Mouse (Mus musculus): ENCODE data around the gene Nelfe.

Gene Nelfe

DNA sequence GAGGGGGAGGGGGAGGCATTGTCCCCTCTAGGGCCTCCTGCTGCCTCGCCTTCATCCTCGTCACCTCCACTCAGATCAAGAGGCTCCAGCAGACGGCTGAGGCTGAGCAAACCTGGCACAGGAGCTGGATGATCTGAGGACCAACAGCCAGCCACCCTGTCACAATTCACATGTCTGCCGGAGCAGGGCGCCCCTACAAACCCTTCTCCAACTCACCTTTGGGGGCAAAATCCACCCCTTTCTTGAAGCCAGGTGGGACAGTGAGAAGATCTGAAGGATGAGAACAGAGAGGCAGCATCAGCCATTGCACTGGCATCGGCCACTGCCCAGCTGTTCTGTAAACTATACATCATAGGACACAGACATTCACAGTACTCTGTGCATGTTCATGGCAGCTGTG lies 3.0 kb upstream of the Nelfe start:
- DNase-seq (ENCODE audit: low spot score in 2 of 2): no peak

DNA sequence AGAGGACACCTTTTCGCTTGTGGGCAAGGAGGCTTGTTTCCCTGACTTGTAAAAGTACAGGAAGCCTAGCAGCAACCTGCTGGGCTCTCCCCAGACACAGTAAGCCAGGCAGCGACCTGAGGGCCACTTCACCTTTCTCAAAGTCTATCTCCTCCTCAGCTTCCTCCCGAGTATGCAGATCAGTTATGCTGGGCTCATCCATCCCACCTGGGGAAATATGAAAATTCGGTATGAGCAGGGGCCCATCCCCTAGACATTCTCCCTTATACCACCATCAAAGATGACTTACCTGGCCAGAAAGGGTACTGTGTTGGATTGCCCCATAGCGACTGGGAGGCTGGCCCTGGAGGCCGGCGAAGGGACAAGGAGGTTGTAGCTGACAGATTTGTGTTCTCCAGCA lies 2.6 kb upstream of the Nelfe start:
- DNase-seq (ENCODE audit: low spot score in 2 of 2): no peak

DNA sequence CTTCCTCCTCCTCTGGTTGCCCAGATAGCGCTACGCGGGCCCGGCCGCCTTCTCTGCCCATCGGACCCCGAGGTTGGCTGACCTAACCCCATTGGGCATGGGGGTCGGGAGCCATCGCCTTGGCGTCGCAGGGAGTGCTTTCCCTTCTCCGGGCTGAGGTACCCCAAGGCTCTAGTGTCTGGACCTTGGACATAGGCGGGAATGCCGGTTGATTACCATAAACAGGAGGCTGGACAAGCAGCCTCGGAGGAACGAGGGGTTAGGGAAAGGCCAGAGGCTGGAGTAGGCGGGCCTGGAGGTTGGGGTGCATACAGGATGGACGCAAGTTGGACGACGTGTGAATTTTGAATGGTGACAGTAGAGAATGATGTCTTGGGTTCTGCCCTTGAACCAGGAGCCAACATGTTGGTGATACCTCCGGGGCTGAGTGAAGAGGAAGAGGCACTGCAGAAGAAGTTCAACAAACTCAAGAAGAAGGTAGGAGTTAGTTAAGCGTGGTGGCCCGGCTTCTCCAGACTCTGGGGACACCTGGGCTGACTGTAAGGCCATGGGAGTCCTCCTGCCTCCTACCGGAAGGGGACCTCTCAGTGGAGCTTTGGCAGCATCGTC lies 430 bp downstream of the Nelfe start:
- DNase-seq (ENCODE audit: low spot score in 2 of 2): no peak

DNA sequence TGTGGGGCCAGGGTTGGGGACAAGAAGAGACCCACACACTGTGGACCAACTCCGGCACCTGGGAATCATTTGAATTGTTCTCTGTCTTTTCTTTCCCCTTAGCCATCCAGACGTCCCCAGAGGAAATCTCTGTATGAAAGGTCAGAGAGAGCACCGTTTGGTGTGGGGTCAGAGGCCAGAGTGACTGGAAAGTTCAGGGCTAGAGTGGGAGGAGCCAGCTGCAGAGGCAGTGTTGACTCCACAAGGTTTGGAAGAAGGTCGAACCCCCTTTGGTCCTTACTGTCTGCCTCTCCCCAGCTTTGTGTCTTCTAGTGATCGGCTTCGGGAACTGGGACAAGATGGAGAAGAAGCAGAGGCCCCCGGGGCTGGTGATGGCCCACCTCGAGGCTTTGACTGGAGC lies 3.3 kb downstream of the Nelfe start:
- DNase-seq (ENCODE audit: low spot score in 2 of 2): no peak

DNA sequence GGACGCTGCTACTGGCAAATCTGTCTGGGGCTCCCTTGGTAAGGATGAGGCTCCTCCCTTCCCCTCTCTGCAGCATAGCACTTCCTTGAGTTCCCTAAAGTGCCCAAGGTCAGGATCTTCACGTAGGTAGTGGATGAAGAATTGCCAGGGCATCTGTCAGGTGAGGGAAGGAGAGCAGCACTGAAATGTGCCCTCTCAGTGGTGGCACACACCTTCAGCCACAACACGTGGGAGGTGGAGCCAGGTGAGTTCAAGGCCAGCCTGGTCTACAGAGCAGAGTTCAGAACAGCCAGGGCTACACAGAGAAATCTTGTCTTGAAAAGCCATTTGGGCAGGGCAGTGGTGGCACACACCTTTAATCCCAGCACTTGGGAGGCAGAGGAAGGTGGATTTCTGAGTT lies 4.6 kb downstream of the Nelfe start:
- DNase-seq (ENCODE audit: low spot score in 2 of 2): no peak

DNA sequence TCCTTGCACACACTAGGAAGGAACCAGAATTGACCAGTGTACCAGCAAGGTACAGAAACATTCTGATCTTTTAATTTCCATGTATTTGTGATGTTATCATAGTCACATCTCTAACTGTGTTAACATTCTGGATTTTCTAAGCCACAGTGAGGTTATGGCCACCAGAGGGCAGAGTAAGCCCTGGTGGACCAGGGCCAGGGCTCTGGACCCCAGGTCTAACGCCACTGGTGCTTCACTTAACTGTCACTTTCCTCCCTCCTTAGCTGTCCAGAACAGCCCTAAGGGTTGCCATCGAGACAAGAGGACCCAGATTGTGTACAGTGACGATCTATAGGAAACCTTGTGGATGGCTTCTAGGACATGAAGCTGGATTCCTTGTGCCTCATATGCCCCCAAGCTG lies 5.6 kb downstream of the Nelfe start:
- no peak for DNase-seq (ENCODE audit: low spot score in 2 of 2)

DNA sequence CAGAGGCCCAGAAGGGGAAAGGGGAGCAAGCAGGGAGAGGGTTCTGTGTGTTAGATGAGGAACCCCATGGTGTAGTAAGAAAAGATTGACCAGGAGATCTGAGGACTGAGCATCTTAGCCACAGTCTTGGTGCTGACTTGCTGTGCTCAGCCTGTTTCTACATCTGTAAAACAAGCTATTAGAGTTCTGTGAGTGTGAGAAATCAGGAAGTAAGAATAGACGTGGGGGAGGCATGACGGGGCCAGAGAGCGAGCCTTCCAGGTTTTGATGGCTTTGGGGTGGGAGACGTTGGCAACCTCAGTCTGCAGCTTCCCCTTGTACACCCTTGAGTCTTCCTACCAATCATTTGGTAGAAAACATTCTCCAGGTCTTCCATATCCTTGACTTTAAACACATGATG lies 8.5 kb downstream of the Nelfe start:
- no peak for DNase-seq (ENCODE audit: low spot score in 2 of 2)

DNA sequence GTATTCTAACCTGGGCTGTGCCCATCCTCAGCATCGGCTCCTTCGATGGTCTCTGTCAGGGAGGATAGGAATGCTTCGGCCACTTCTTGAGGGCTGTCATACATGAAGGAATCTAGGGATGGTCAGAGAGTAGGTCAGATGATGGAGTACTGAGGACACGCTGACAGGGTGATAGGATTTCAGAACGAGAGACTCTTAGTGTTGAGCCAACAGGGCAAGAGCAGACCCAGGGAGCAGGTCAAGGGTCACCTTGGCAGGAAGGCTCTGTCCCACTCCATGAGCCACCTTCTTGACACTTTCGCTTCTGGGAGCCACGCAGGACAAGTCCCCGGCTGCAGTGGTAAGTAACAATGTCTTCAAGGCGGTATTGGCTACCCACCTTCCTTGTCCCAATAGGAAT lies 10.3 kb downstream of the Nelfe start:
- no peak for DNase-seq (ENCODE audit: low spot score in 2 of 2)

DNA sequence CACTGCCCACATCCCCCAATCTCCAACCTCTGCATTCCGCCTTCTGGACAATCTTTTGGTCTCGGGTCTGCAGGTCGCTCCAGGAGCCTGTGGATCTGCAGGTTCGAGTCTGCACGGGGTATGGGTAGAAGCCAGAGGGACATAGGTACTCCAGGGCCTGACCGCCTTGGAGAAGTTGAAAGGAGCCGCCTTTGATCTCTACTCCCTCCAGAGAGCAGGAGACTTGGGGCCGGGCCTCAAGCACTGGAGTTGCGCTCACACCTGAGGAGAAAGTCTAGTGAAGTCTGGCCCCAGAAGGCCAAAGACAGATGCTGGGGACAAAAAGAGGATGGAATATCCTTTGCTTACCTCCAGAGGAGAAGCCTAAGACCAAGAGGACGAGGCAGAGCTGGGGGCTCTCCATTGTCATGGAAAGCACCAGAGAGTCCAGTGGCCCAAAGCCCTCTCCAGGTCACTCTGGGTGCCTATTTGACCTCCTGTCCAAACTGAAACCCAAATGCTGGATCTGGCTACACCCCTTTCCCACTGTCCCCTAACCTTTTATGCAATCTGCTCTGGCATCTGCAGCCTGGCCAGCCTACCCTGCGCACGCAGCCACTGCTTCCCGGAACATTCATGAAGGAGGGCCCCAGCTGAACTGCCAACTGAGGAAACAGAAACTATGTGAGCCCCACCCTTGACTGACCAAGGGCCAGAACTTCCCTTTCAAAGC lies 11.7 kb downstream of the Nelfe start:
- no peak for DNase-seq (ENCODE audit: low spot score in 2 of 2)

DNA sequence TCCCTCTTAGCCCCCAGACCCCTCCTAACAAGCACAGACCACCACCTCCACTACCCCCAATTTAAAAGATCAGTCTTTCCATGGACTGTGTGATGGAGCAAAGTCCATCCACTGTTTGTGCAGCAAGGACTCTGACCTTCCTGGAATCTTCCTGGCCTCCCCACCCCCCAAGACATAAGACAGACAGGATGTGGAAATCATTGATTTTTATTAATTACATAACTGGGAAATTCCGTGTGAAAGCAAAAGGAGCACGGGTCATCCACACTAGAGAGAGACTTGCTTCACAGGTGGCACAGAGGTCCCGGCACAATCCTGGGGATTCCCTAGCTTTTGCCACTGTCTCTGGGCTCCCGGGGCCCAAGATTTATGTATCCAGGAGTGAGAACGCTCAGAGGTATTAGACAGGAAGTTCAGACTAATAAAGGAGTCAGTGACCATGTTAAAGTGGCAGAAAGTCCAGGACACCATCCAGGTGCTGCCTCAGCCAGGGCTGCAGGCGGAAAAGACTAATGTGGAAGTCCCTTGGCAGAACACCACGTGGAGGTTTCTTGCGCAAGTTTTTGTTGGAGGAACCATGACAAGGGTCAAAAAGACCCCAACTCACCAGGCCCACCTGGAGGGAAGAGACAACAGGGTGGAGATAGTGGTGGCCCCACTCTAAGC lies 12.4 kb downstream of the Nelfe start, which contains the start of gene Cfb:
TSS of gene Cfb (minus strand) at position 103 of the 666 bp plus-strand sequence.
- no peak for DNase-seq (ENCODE audit: low spot score in 2 of 2)

DNA sequence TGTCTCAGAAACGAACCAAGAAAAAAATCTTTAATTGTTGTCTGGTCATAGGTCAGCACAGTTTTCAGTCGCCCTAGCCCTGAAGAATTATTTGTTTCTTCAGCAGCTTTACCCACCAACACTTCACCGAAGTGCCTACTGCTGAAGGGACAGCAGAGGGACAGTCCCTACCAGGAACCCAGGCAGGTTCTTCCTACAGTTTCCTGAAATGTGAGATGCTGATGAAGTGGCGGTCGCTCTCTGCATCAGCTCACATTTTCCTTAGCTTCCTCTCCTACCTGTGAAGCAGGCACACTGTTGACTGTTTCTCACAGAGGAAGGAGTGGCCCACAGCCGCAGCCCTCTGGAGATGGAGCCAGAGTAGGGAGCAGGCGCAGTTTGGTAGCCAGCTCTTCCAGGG lies 15.8 kb downstream of the Nelfe start:
- no peak for DNase-seq (ENCODE audit: low spot score in 2 of 2)

DNA sequence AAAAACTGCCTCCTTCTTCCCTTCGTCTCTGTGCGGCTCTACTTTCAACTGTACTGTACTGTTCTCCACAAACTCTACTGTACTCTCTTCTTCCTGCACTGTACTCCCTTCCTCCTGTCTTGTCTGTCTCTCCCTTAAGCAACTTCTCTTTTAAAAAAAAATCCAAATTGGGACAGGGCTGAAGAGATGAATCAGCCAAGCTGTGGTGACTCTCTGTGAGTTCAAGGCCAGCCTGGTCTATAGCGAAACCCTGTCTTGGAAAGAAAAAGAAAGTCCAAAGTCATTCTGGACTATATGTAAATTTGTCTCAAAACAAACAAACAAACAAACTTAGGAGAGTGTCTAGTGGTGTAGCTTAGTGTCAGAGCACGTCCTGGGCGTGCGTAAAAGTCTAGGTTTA lies 24.1 kb downstream of the Nelfe start:
- DNase-seq (ENCODE audit: low spot score in 2 of 2): no peak

DNA sequence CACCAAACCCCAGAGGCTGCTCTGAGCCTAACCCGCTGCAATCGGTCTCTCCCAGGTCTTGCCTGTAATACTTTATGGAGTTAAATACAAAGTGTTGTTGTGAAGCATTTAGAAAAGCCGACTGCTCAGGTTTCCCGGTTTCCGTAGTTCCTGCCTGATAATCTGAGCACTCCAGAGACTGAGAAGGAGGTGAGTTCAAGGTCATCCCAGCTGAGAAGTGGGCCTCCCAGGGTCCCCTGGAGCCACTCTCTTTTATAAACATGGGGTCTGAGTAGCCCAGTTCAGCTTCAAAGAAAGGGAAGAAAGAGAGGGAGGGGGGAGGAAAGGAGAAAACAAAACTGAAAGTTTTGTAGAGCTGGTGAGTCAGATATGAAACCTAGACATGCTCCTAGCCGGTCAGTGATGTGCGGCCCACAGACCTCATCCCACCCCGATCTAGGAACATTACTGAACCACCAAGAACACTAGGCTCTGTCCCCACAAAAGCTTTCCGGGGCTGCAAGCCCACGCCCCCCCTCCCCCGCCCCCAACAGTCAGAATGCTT lies 29.2 kb downstream of the Nelfe start, which contains the start of gene Zbtb12:
TSS of gene Zbtb12 (plus strand) at position 148 of the 544 bp plus-strand sequence.
- DNase-seq (ENCODE audit: low spot score in 2 of 2): no peak

DNA sequence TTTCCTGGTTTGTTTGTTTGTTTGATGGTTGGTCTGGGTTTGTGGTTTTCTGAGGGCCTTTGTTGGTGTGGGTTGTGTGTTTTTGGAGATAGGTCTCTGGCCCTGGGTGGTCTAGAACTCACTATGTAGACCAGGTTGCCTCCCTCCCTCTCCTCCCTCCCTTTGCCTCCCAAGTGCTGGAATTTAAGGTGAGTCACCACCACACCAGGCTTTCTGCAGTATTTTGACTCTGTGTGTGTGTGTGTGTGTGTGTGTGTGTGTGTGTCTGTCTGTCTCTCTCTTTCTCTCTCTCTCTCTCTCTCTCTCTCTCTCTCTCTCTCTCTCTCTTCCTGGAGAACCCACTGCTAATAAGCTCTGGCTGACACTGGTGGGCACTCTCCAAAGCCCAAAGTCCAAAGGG lies 31.0 kb downstream of the Nelfe start:
- no peak for DNase-seq (ENCODE audit: low spot score in 2 of 2)

DNA sequence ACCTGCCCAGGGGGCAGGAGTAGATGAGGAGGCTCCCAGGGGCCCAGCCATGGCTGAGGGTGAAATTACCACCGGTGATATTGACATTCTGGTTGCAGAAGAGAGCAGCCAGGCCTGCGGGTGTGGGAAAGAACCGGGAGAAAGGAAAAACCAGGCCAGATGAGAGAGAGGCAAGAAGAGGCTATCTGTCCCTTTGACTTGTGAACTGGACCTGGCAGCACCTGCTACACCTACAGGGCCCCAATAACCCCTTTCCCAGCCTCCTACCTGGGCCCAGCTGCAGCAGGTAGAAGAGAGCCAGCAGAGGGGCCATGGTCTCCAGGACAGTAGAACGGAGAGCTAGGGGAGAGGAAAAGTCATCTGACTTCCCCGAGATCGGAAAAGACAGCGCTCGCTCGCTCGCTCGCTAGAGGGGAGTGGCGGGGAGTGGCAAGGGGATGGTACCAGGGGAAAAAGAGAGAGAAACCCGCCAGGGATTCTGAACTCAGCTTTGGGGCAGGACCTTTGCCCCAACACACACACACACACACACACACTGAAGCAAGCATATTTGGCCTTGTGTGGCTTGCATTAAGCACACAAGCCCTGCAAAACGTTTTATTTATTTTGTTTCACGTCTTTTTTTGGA lies 31.6 kb downstream of the Nelfe start, which contains the start of gene Gm20547:
TSS of gene Gm20547 (minus strand) at position 360 of the 628 bp plus-strand sequence.
- no peak for DNase-seq (ENCODE audit: low spot score in 2 of 2)

DNA sequence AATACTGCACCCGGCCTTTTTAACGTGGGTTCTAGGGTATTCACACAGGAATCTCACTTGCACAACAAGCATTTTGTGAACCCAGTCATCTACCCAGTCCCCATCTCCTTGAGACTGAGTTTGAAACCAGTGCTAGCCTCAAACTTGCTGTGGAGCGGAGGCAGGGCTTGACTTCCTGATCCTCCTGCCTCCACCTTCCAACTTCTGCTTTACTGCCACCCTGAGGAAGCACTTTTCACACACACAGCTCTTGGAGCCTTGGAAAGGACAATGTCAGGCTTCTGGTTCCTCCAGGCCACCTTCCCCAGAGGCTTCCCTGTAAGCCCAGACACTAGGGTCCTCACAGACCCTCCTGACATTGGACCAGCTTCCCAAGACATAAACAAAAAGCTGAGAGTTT lies 33.1 kb downstream of the Nelfe start:
- DNase-seq (ENCODE audit: low spot score in 2 of 2): no peak

DNA sequence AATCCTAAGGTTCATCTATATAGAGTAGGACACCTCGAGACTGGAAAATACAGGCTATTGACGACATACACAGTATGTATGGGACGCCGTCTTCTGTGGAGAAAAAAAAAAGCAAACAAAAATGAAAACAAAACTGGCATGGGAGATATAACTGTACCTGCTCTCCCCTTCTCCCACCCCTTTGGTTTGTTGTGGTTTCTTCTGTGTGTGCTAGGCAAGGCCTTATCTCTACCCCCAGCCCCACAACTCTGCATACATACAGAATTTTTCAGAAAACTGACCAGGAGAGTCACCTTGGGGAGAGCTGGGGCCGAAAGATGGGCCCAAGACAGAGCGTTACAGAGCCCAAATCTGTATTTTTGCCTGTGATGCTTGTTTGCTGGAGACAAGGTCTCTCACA lies 34.5 kb downstream of the Nelfe start:
- DNase-seq (ENCODE audit: low spot score in 2 of 2): no peak

DNA sequence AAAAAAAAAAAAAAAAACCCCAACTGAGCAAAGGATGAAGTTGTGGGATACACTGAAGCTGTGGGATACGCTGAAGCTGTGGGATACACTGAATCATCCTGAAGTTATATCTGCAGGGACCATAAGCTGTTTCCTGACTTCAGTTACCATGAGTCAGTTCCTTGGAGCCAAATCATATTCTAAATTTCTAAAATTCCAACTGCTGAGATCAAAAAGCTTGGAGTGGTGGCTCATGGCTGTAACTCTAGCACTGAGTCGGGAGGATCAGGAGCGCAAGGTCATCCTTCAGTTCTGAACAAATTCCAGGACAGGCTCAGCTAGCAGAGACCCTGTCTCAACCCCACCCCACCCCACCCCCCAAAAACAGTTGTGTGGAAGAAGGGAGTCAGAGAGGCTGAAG lies 35.4 kb downstream of the Nelfe start:
- DNase-seq (ENCODE audit: low spot score in 2 of 2): no peak

DNA sequence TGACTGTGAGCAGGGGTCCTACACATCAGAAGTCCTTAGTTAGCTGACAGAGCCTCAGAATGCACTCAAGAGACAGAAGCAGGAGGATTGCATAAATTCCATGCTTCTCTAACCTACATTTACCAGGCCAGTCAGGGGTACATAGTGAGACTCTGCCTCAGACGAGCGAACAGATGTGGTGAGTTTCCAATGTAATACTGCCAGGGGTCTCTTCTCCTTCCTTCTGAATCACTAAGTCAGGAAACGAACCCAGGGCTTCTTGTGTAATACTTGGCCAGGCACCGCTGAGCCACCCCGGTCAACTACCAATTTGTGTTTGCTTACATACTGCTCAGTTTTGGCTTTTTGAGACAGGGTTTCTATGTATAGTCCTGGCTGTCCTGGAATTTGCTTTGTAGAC lies 37.8 kb downstream of the Nelfe start:
- DNase-seq (ENCODE audit: low spot score in 2 of 2): no peak

DNA sequence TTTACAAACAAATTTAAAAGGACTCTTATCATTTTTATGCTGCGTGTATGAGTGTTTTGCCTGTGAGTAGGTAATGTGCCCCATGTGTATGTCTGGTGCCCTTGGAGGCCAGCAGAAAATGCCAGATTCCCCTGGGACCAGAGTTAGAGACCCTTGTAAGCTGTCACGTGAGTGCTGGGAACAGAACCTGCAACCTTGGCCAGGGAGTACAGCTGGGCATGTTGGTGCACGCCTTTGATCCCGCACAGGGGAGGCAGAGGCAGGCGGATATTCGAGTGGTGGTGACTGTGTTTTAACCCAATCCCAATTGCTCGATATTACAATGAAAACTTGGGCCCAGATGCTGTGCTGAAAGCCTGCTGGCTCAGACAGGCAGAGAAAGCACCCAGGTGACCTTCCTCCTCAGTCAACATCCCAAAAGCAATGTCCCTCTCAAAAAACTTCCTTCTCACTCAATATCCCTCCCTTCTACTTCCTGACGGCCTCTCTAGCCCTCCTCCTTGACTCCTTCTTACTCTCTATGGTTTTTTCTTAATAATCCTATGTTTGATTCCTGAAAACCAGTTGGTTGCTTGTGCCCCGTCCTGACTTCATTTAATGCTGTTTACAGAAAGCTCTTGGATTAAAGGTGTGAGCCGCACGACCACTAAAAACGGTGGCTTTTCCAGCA lies 40.0 kb downstream of the Nelfe start:
- no peak for DNase-seq (ENCODE audit: low spot score in 2 of 2)

DNA sequence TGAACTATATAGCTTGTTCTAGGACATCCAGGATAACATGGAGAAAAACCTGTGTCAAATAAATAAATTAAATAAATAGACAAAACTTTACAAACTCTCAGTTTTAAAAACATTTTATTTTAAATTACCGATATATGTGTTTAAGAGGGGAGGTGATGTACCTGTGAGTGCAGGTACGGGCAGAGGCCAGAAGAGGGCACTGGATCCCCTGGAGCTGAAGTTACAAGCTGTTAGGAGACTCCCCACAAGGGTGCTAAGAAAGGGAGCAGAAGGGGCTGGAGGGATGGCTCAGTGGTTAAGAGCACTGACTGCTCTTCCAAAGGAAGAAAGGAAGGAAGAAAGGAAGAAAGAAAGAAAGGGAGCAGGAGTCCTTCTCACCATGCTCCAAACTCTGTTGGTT lies 41.2 kb downstream of the Nelfe start:
- DNase-seq (ENCODE audit: low spot score in 2 of 2): no peak
